Mouse (Mus musculus) spleen, adult 2 months (tissue): Measurements from ENCODE around the gene Cdc123. TPM values are rescaled to one million over a fixed set of nuclear protein-coding genes. Genes with fewer than 3 reads are reported as not detected.

ENCODE experiments used
- DNase-seq, 2 experiments: peaks; one replicate each; pipeline versions ENCODE4 v3.0.0 to v3.0.0-alpha.2; 2012 to 2021; ENCODE audit warnings: low spot score in 2 of 2, low read depth in 1 of 2
- H3K27ac ChIP-seq: fragments of 200-500 bp; 2 replicates; pipeline ENCODE4 v1.5.1; 2012; ENCODE audit warnings: low read length, inconsistent platforms; ENCODE audit not compliant: insufficient read depth
- H3K27me3 ChIP-seq: fragments of 200-500 bp; 2 replicates; pipeline ENCODE4 v1.6.1; 2012; ENCODE audit warnings: mild to moderate bottlenecking, moderate library complexity, low read length, inconsistent platforms; ENCODE audit not compliant: control insufficient read depth, insufficient read depth
- H3K36me3 ChIP-seq: fragments of 200-500 bp; 2 replicates; pipeline ENCODE4 v1.6.1; 2012; ENCODE audit warnings: mild to moderate bottlenecking, low read length, inconsistent platforms; ENCODE audit not compliant: control insufficient read depth, insufficient read depth
- H3K4me1 ChIP-seq: fragments of 200-500 bp; 2 replicates; pipeline ENCODE4 v1.6.1; 2011; ENCODE audit warnings: inconsistent platforms; ENCODE audit not compliant: control insufficient read depth, insufficient read depth, insufficient read length
- H3K4me3 ChIP-seq: fragments of 200-500 bp; 2 replicates; pipeline ENCODE4 v1.5.1; 2011; ENCODE audit warnings: mild to moderate bottlenecking, inconsistent platforms; ENCODE audit not compliant: insufficient read depth, insufficient read length; ENCODE audit errors: extremely low read depth
- CTCF ChIP-seq: fragments of 200-500 bp; IDR thresholded peaks from 2 replicates; pipeline ENCODE4 v1.5.1; 2011; ENCODE audit warnings: mild to moderate bottlenecking, inconsistent platforms; ENCODE audit not compliant: insufficient read depth, insufficient read length, insufficient replicate concordance; ENCODE audit errors: extremely low read depth
- POLR2A ChIP-seq: fragments of 200-500 bp; IDR thresholded peaks from 2 replicates; pipeline ENCODE4 v1.6.1; 2011; ENCODE audit warnings: low read depth, low read length, inconsistent platforms
- WGBS: fragments of 180-500 bp; shearing (Covaris S2); methylation state at CpG from one replicate; pipeline ENCODE4 v1.1.7; 2018; 5-methylcytosine and 5-hydroxymethylcytosine counted together
- polyA plus RNA-seq: library from polyadenylated mRNA; depleted of rRNA; stranded (reverse); fragments of >200 nt; gene quantifications from 2 replicates; pipeline ENCODE4 v1.2.3, GENCODE M21; 2012

Gene Cdc123
- polyA plus RNA-seq, 1 experiment, result 29.2 TPM

- Histone ChIP-seq H3K4me3 (no peak overlapping the region), H3K27ac (no peak overlapping the region), H3K27me3 (no peaks in the 10 kb centered on the region), H3K4me1 (no peaks in the 10 kb centered on the region), H3K36me3 (peaks cover 16% of the 10 kb centered on the region)
- no peak for DNase-seq
- 89% methylated on average over 5 of the region's 5 CpGs for WGBS
- TF ChIP-seq CTCF (no peak), POLR2A (no peak)
These were observed 52.9 kb downstream of the Cdc123 start for GRCm38 (mm10) chr2:5792056-5792455.

GRCm38 (mm10) chr2:5789625-5790160, 55.3 kb downstream of the Cdc123 start:
- WGBS, result 80% methylated on average over 4 of the region's 4 CpGs
- H3K4me3 ChIP-seq, result no peak overlapping the region
- DNase-seq, result no peak
- TF ChIP-seq CTCF, result no peak
- no peak for TF ChIP-seq POLR2A
- H3K27me3 ChIP-seq, result no peaks in the 10 kb centered on the region
- H3K27ac ChIP-seq, result no peak overlapping the region
- peaks cover 5% of the 10 kb centered on the region; the same call in 1 of the 2 replicates for H3K36me3 ChIP-seq
- no peaks in the 10 kb centered on the region for H3K4me1 ChIP-seq

GRCm38 (mm10) chr2:5787391-5787790, 57.6 kb downstream of the Cdc123 start:
- Histone ChIP-seq H3K4me1 (no peaks in the 10 kb centered on the region), H3K4me3 (no peak overlapping the region), H3K27me3 (no peaks in the 10 kb centered on the region), H3K36me3 (no peaks in the 10 kb centered on the region), H3K27ac (no peak overlapping the region)
- DNase-seq, result no peak
- 90% methylated on average over 3 of the region's 3 CpGs for WGBS
- no peak for TF ChIP-seq CTCF
- TF ChIP-seq POLR2A, result no peak

DNA sequence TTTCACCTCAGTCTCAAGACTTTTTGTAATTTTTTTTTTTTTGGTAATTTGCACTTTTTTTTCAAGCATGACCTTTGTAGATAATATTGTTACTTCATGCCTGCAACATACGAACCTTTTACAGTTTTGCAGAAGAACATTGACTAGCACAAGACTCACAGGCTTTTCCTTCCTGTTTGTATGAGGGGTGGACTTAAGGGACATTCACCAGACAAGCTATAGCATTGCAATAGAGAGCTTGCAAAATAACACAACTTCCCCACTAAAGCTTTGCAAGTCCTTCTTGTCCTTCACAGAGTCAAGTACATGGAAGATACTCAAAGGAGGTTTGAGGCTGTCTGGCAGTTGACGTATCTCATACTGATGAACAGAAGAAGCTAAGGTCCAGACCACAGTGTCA, 72.5 kb downstream of the Cdc123 start:
- H3K27me3 ChIP-seq, result no peaks in the 10 kb centered on the region
- H3K27ac ChIP-seq, result no peak overlapping the region
- H3K36me3 ChIP-seq, result no peaks in the 10 kb centered on the region
- no peak for TF ChIP-seq POLR2A
- TF ChIP-seq CTCF, result no peak
- DNase-seq, result no peak
- WGBS, result 69% methylated on average over 2 of the region's 2 CpGs
- H3K4me1 ChIP-seq, result peaks cover 8% of the 10 kb centered on the region; the same call in 1 of the 2 replicates
- H3K4me3 ChIP-seq, result no peak overlapping the region

- Histone ChIP-seq H3K27ac (no peak overlapping the region; the same call in 1 of the 2 replicates), H3K27me3 (no peaks in the 10 kb centered on the region), H3K36me3 (no peaks in the 10 kb centered on the region), H3K4me3 (no peak overlapping the region), H3K4me1 (peaks cover 8% of the 10 kb centered on the region; the same call in 1 of the 2 replicates)
- WGBS, result 13% methylated on average over 8 of the region's 8 CpGs
- TF ChIP-seq POLR2A (no peak), CTCF (no peak)
- no peak for DNase-seq
These were observed 74.2 kb downstream of the Cdc123 start for GRCm38 (mm10) chr2:5770708-5771241.

GRCm38 (mm10) chr2:5769630-5770029, 75.3 kb downstream of the Cdc123 start:
- Histone ChIP-seq H3K27ac (no peak overlapping the region), H3K4me1 (peaks cover 8% of the 10 kb centered on the region; the same call in 1 of the 2 replicates), H3K27me3 (no peaks in the 10 kb centered on the region), H3K36me3 (no peaks in the 10 kb centered on the region), H3K4me3 (no peak overlapping the region)
- no peak for DNase-seq
- TF ChIP-seq CTCF (no peak), POLR2A (no peak)

GRCm38 (mm10) chr2:5768946-5769345, 76.0 kb downstream of the Cdc123 start:
- no peaks in the 10 kb centered on the region for H3K36me3 ChIP-seq
- no peaks in the 10 kb centered on the region for H3K27me3 ChIP-seq
- H3K4me1 ChIP-seq, result peaks cover 8% of the 10 kb centered on the region; the same call in 1 of the 2 replicates
- TF ChIP-seq CTCF (no peak), POLR2A (no peak)
- 98% methylated on average over 4 of the region's 4 CpGs for WGBS
- no peak overlapping the region for H3K4me3 ChIP-seq
- DNase-seq, result no peak
- no peak overlapping the region for H3K27ac ChIP-seq
